Mouse (Mus musculus): ENCODE measurements around the gene Kcnip1. TPM values are rescaled to one million over a fixed set of nuclear protein-coding genes. Genes with fewer than 3 reads are reported as not detected.

Gene Kcnip1
- total and polyA plus RNA-seq, 3 experiments = 0.04 to 0.17 TPM; not detected in 1

DNA sequence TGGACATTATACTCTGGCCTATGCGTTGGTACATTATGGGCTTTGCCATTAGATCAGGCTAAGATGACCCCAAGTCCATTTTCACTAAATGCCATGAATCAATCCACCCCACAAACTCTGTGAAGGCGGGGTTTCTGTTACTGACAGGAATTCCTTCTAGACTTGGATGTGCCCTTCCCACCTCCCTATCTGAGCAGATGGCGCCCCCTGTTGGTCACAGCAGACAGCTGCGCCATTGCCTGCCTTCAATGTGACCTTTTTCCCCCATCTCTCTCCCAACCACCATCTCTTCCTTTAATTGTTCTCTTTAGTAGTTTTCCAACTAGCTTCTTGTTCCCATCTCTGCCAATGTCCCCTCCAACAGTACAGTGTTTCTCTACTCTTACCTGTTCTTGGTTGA, 243.0 kb downstream of the Kcnip1 start:
- Histone ChIP-seq H3K27me3 (replicated peaks) (peaks cover 56% of the 10 kb centered on the region), H3K9me3 (replicated peaks; ENCODE audit: low read length) (peaks cover 5% of the 10 kb centered on the region), H3K79me2 (replicated peaks; ENCODE audit: control insufficient read depth, extremely low read depth, insufficient read depth, poor library complexity, severe bottlenecking) (no peaks in the 10 kb centered on the region), H3K27ac (ENCODE audit: insufficient read depth, low read depth) (no peak overlapping the region), H3K4me2 (ENCODE audit: insufficient read depth, low read depth, poor library complexity, severe bottlenecking) (no peak overlapping the region), H3K9ac (ENCODE audit: insufficient read depth, low read depth) (no peak overlapping the region), H3K4me3 (replicated peaks in 1 of 3; ENCODE audit: low read depth in 2 of 3, low read length in 2 of 3, poor library complexity in 1 of 3) (no peak overlapping the region), H3K4me1 (ENCODE audit: control insufficient read depth in 1 of 2, insufficient read depth in 2 of 2) (no peaks in the 10 kb centered on the region; a peak in 1 of 4 replicates), H3K36me3 (replicated peaks in 1 of 2; ENCODE audit: control insufficient read depth in 1 of 2, insufficient read depth in 1 of 2, low read length in 1 of 2) (no peaks in the 10 kb centered on the region)
- peak; percentile 16 for DNase-seq (ENCODE audit: extremely low read depth)
- dilution Hi-C loops (cut with MboI; ENCODE audit: extremely low pct_ligation_motif_present, extremely low pct_unique_long_range_greater_than_20kb, low sequenced_read_pairs) = no loop called here
- TF ChIP-seq USF2 (conservative IDR thresholded peaks at IDR 0.05; ENCODE audit: low read depth, low read length) (no peak), JUND (conservative IDR thresholded peaks at IDR 0.05; ENCODE audit: low read depth, low read length) (no peak), ZNF384 (IDR thresholded peaks at IDR 0.05; ENCODE audit: low read depth, low read length) (no peak), MEF2A (IDR thresholded peaks at IDR 0.05; ENCODE audit: borderline replicate concordance, low read depth, low read length) (no peak), CTCF (conservative IDR thresholded peaks at IDR 0.05 in 1 of 2, IDR thresholded peaks at IDR 0.05 in 1 of 2; ENCODE audit: low read depth in 2 of 2, low read length in 2 of 2) (peak in 1 of 2 experiments; percentile 49; a peak in 3 of 4 replicates), MAZ (IDR thresholded peaks at IDR 0.05; ENCODE audit: low read depth, low read length) (0 out of 2 replicates have a peak, but pooled peaks have one; percentile 27), NELFE (IDR thresholded peaks at IDR 0.05; ENCODE audit: low read depth, low read length) (no peak), CHD2 (IDR thresholded peaks at IDR 0.05; ENCODE audit: low read length) (no peak), ETS1 (conservative IDR thresholded peaks at IDR 0.05; ENCODE audit: low read depth, low read length) (no peak), RAD21 (IDR thresholded peaks at IDR 0.05; ENCODE audit: low read depth, low read length) (peak; percentile 5; the same call in 1 of the 2 replicates), KAT2A (IDR thresholded peaks at IDR 0.05; ENCODE audit: insufficient replicate concordance, low read length) (no peak), ZMIZ1 (IDR thresholded peaks at IDR 0.05; ENCODE audit: low read depth, low read length) (no peak), MYC (IDR thresholded peaks at IDR 0.05; ENCODE audit: low read depth, low read length) (no peak), ZKSCAN1 (IDR thresholded peaks at IDR 0.05; ENCODE audit: borderline replicate concordance, low read depth, low read length) (no peak), POLR2AphosphoS2 (IDR thresholded peaks at IDR 0.05; ENCODE audit: low read depth, low read length) (no peak), SIN3A (IDR thresholded peaks at IDR 0.05; ENCODE audit: low read length) (no peak), ELF1 (IDR thresholded peaks at IDR 0.05; ENCODE audit: low read depth, low read length) (no peak), NRF1 (IDR thresholded peaks at IDR 0.05; ENCODE audit: low read depth, low read length) (no peak)
- in situ Hi-C loops (cut with MboI; ENCODE audit: low pct_ligation_motif_present, low pct_unique_long_range_greater_than_20kb, low sequenced_read_pairs) = loop anchor here (25.0 kb wide), 1 partner anchor 337 kb away; the partner anchor contains the start of gene 4930469K13Rik

GRCm38 (mm10) chr11:33749408-33749807, 243.5 kb downstream of the Kcnip1 start:
- Histone ChIP-seq H3K9ac (ENCODE audit: insufficient read depth, low read depth) (no peak overlapping the region), H3K27ac (ENCODE audit: insufficient read depth, low read depth) (no peak overlapping the region), H3K9me3 (replicated peaks; ENCODE audit: low read length) (peaks cover 5% of the 10 kb centered on the region), H3K79me2 (replicated peaks; ENCODE audit: control insufficient read depth, extremely low read depth, insufficient read depth, poor library complexity, severe bottlenecking) (no peaks in the 10 kb centered on the region), H3K4me2 (ENCODE audit: insufficient read depth, low read depth, poor library complexity, severe bottlenecking) (no peak overlapping the region), H3K4me3 (replicated peaks in 1 of 3; ENCODE audit: low read depth in 2 of 3, low read length in 2 of 3, poor library complexity in 1 of 3) (no peak overlapping the region), H3K27me3 (replicated peaks) (peaks cover 59% of the 10 kb centered on the region), H3K4me1 (ENCODE audit: control insufficient read depth in 1 of 2, insufficient read depth in 2 of 2) (no peaks in the 10 kb centered on the region; a peak in 1 of 4 replicates), H3K36me3 (replicated peaks in 1 of 2; ENCODE audit: control insufficient read depth in 1 of 2, insufficient read depth in 1 of 2, low read length in 1 of 2) (no peaks in the 10 kb centered on the region)
- peak; percentile 23 for DNase-seq (ENCODE audit: extremely low read depth)
- TF ChIP-seq RAD21 (IDR thresholded peaks at IDR 0.05; ENCODE audit: low read depth, low read length) (peak; percentile 50), MXI1 (IDR thresholded peaks at IDR 0.05; ENCODE audit: low read depth, low read length) (no peak), GABPA (IDR thresholded peaks at IDR 0.05; ENCODE audit: insufficient replicate concordance, low read depth, low read length) (no peak), HCFC1 (IDR thresholded peaks at IDR 0.05; ENCODE audit: low read depth, low read length) (no peak), POLR2A (IDR thresholded peaks at IDR 0.05; ENCODE audit: low read depth, low read length) (no peak), EP300 (IDR thresholded peaks at IDR 0.05; ENCODE audit: low read length) (no peak), CHD2 (IDR thresholded peaks at IDR 0.05; ENCODE audit: low read length) (no peak), CTCF (conservative IDR thresholded peaks at IDR 0.05 in 1 of 2, IDR thresholded peaks at IDR 0.05 in 1 of 2; ENCODE audit: low read depth in 2 of 2, low read length in 2 of 2) (peak; percentile 65 to 83), ZKSCAN1 (IDR thresholded peaks at IDR 0.05; ENCODE audit: borderline replicate concordance, low read depth, low read length) (no peak), ZMIZ1 (IDR thresholded peaks at IDR 0.05; ENCODE audit: low read depth, low read length) (no peak), NRF1 (IDR thresholded peaks at IDR 0.05; ENCODE audit: low read depth, low read length) (no peak), SMC3 (IDR thresholded peaks at IDR 0.05; ENCODE audit: low read depth, low read length) (peak; percentile 42), MEF2A (IDR thresholded peaks at IDR 0.05; ENCODE audit: borderline replicate concordance, low read depth, low read length) (no peak), UBTF (IDR thresholded peaks at IDR 0.05; ENCODE audit: low read depth, low read length) (no peak), TCF12 (IDR thresholded peaks at IDR 0.05; ENCODE audit: low read depth, low read length) (no peak), MAFK (IDR thresholded peaks at IDR 0.05; ENCODE audit: insufficient replicate concordance, low read length) (no peak)
- dilution Hi-C loops (cut with MboI; ENCODE audit: extremely low pct_ligation_motif_present, extremely low pct_unique_long_range_greater_than_20kb, low sequenced_read_pairs) = no loop called here
- in situ Hi-C loops (cut with MboI; ENCODE audit: low pct_ligation_motif_present, low pct_unique_long_range_greater_than_20kb, low sequenced_read_pairs) = loop anchor here (25.0 kb wide), 1 partner anchor 338 kb away; the partner anchor contains the start of gene 4930469K13Rik
